In the genomic region with DNA sequence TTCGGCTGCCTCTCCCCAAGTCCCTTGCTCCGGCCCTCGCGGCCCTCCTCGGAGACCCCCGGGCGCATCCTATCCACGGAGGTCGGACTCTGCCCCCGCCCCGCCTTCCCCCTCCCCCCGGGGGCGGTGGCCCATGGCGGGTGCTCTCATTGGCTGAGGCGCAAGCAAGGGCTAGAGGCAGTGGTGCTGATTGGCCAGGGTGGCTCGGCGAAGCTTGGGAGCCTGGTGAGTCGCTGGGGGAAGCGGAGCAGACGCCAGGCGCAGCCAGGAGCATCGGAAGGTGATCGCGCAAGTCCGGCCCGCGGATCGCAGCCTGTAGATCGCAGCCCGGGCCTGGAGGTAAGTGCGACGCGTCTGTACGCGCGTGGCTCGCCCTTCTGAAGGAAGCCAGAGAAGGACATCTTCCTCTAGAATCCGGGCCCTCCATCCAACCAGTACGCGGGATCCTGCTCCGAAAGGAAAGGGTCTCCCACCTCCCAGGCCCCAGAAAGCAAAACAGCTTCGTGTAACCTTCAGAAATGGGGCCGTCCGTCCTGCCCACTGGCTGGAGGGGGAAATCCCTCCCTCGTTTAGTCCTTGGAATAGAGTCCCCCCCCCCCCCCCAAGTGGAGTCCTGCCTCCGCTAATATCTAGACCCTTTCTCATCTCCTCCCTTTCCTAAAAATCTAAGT, we compare ENCODE assay signal across 8 mouse cellular contexts. TPM values are rescaled to one million over a fixed set of nuclear protein-coding genes. Genes with fewer than 3 reads are reported as not detected.
DNase-seq lines count a peak whose midpoint lies in the region; ATAC-seq and TF ChIP-seq lines count a peak whose summit lies in the region.

TSS of gene Abat (plus strand) at position 194 of the 671 bp plus-strand sequence.

- H3K79me2 ChIP-seq in liver, adult 2 months (ENCODE audit: control insufficient read depth, insufficient read depth, low read length): peaks cover 20% of the 10 kb centered on the region; the same call in 1 of the 2 replicates

- TF ChIP-seq CTCF in liver, adult 2 months (IDR thresholded peaks at IDR 0.05; ENCODE audit: low read depth, low read length): no peak

- H3K9me3 ChIP-seq in forebrain, embryonic 12.5 days: no peaks in the 10 kb centered on the region
- H3K9me3 ChIP-seq in heart, embryonic 15.5 days (replicated peaks): no peaks in the 10 kb centered on the region
- H3K9me3 ChIP-seq in stomach, embryonic 16.5 days (replicated peaks; ENCODE audit: control insufficient read depth, low read length): no peaks in the 10 kb centered on the region

- ATAC-seq in CD4-positive, CD25-positive, alpha-beta regulatory T cell, adult 4 months: peak; percentile 98
- peak; percentile 100 for ATAC-seq in forebrain, embryonic 12.5 days (ENCODE audit: low FRiP score)
- peak; percentile 96 for ATAC-seq in heart, embryonic 15.5 days (replicated peaks; ENCODE audit: insufficient number of reproducible peaks, insufficient read depth, low FRiP score, low read depth)
- ATAC-seq in stomach, embryonic 16.5 days (ENCODE audit: insufficient read depth, low FRiP score): peak; percentile 99

- H3K36me3 ChIP-seq in forebrain, embryonic 12.5 days (replicated peaks): no peaks in the 10 kb centered on the region
- no peaks in the 10 kb centered on the region for H3K36me3 ChIP-seq in heart, embryonic 15.5 days
- H3K36me3 ChIP-seq in liver, adult 2 months (ENCODE audit: control insufficient read depth, insufficient read depth, low read length): no peaks in the 10 kb centered on the region
- no peaks in the 10 kb centered on the region for H3K36me3 ChIP-seq in stomach, embryonic 16.5 days (ENCODE audit: control insufficient read depth, insufficient read depth, low read length)

- no peak within 1 kb of the TSS for H3K27ac ChIP-seq in forebrain, embryonic 12.5 days
- H3K27ac ChIP-seq in heart, embryonic 15.5 days: peak within 1 kb of the TSS; percentile 69
- H3K27ac ChIP-seq in liver, adult 2 months (replicated peaks; ENCODE audit: insufficient read depth, low read depth, low read length): peak within 1 kb of the TSS; percentile 88
- peak within 1 kb of the TSS; percentile 17; the same call in 1 of the 2 replicates for H3K27ac ChIP-seq in stomach, embryonic 16.5 days (ENCODE audit: low read length)

- WGBS in forebrain, embryonic 12.5 days: under 1% methylated on average over 46 of the region's 46 CpGs
- under 1% methylated on average over 46 of the region's 46 CpGs for WGBS in heart, embryonic 15.5 days
- 1% methylated on average over 46 of the region's 46 CpGs for WGBS in liver, adult 2 months
- WGBS in stomach, embryonic 16.5 days: under 1% methylated on average over 44 of the region's 46 CpGs

- peak within 1 kb of the TSS; percentile 57 for H3K4me3 ChIP-seq in forebrain, embryonic 12.5 days (replicated peaks)
- H3K4me3 ChIP-seq in heart, embryonic 15.5 days: peak within 1 kb of the TSS; percentile 63
- peak within 1 kb of the TSS; percentile 81 for H3K4me3 ChIP-seq in liver, adult 2 months (ENCODE audit: insufficient read depth, low read depth, low read length)
- H3K4me3 ChIP-seq in stomach, embryonic 16.5 days (replicated peaks; ENCODE audit: low read length): peak within 1 kb of the TSS; percentile 56

- H3K9ac ChIP-seq in forebrain, embryonic 12.5 days: peak within 1 kb of the TSS; percentile 64
- peak within 1 kb of the TSS; percentile 64 for H3K9ac ChIP-seq in heart, embryonic 15.5 days
- H3K9ac ChIP-seq in liver, adult 2 months (ENCODE audit: low read depth, low read length): peak within 1 kb of the TSS; percentile 92
- peak within 1 kb of the TSS; percentile 67 for H3K9ac ChIP-seq in stomach, embryonic 16.5 days (ENCODE audit: low read length)

- H3K4me2 ChIP-seq in forebrain, embryonic 12.5 days: peak within 1 kb of the TSS; percentile 82
- peak within 1 kb of the TSS; percentile 92 for H3K4me2 ChIP-seq in heart, embryonic 15.5 days
- peak within 1 kb of the TSS; percentile 77 for H3K4me2 ChIP-seq in stomach, embryonic 16.5 days (ENCODE audit: low read depth, low read length)

- H3K4me1 ChIP-seq in forebrain, embryonic 12.5 days: peaks cover 18% of the 10 kb centered on the region
- H3K4me1 ChIP-seq in heart, embryonic 15.5 days (replicated peaks): peaks cover 29% of the 10 kb centered on the region
- H3K4me1 ChIP-seq in liver, adult 2 months (ENCODE audit: control insufficient read depth, insufficient read depth, low read length): peaks cover 18% of the 10 kb centered on the region
- H3K4me1 ChIP-seq in stomach, embryonic 16.5 days (ENCODE audit: control insufficient read depth, insufficient read depth, low read length): peaks cover 10% of the 10 kb centered on the region

- peaks cover 39% of the 10 kb centered on the region for H3K27me3 ChIP-seq in forebrain, embryonic 12.5 days
- no peaks in the 10 kb centered on the region; the same call in 1 of the 2 replicates for H3K27me3 ChIP-seq in heart, embryonic 15.5 days
- no peaks in the 10 kb centered on the region for H3K27me3 ChIP-seq in liver, adult 2 months (ENCODE audit: control insufficient read depth, insufficient read depth, low read length)
- H3K27me3 ChIP-seq in stomach, embryonic 16.5 days (ENCODE audit: control insufficient read depth, insufficient read depth, low read length): no peaks in the 10 kb centered on the region

- peak; percentile 22 for DNase-seq in c-Kit-positive CD71-negative TER-119-negative erythroid progenitor cells, embryonic 14.5 days (ENCODE audit: low read depth)
- peak; percentile 97 for DNase-seq in kidney, postnatal 10 days
- DNase-seq in liver, adult 2 months (ENCODE audit: extremely low read depth, low read depth, low spot score): peak; percentile 89
- DNase-seq in naive thymus-derived CD4-positive, alpha-beta T cell, adult 2 months (ENCODE audit: low read depth): peak; percentile 49

- TF ChIP-seq POLR2A in liver, adult 2 months (IDR thresholded peaks at IDR 0.05; ENCODE audit: extremely low read depth, insufficient read depth, low read length): peak; percentile 95

RNA-seq across cellular contexts. Expression of gene Abat, which starts in this region (rescaled TPM):
- polyA plus RNA-seq in CD4-positive, CD25-positive, alpha-beta regulatory T cell, adult 4 months (2017; shearing (Covaris generic)): 1 to 10 TPM in 1 of 2 experiments, under 1 TPM in 1; 0.74 to 1.8 TPM
- polyA plus RNA-seq in forebrain, embryonic 12.5 days (2016; fragmentation: Nextera tagmentation; extraction: Ambion mirVana): 37.9 and 49.9 TPM in 2 replicates
- 25.7 and 33.8 TPM in 2 replicates for polyA plus RNA-seq in heart, embryonic 15.5 days (2015; fragmentation: Nextera tagmentation; extraction: Ambion mirVana)
- total RNA-seq in liver, adult 2 months (2014; rRNA removed): 150 and 169 TPM in 2 replicates
- polyA plus RNA-seq in liver, adult 2 months (2012; rRNA removed): 168 and 227 TPM in 2 replicates
- polyA plus RNA-seq in stomach, embryonic 16.5 days (2015; fragmentation: Nextera tagmentation; extraction: Ambion mirVana): 24.5 and 29.8 TPM in 2 replicates

Comparison
In these comparisons a context has a peak if more than half of its experiments do, and no peak if none do; other contexts are left out.
1. DNase-seq: peak in every context shown above with its lines; median percentile 97 in kidney, postnatal 10 days; 89 in liver, adult 2 months; 49 in naive thymus-derived CD4-positive, alpha-beta T cell, adult 2 months; 22 in c-Kit-positive CD71-negative TER-119-negative erythroid progenitor cells, embryonic 14.5 days.